Mouse (Mus musculus): ENCODE results near the gene Map3k7cl. TPM values are rescaled to one million over a fixed set of nuclear protein-coding genes. Genes with fewer than 3 reads are reported as not detected.

The Map3k7cl gene
- polyA plus RNA-seq, 1 experiment from 2014 or later = not detected

DNA sequence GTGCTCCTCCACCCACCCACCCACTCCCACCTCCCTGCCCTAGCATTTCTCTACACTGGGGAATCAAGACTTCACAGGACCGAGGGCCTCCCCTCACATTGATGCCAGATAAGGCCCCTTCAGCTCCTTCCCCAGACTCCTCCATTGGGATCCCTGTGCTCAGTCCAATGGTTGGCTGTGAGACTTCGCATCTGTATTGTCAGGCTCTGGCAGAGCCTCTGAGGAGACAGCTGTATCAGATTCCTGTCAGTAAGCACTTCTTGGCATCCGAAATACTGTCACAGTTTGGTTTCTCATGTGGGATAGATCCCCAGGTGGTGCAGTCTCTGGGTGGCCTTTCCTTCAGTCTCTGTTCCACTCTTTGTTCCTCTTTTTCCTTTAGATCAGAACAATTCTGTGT is 68.1 kb downstream of the Map3k7cl start:
- no peak overlapping the region for H3K9ac ChIP-seq (replicated peaks)
- 91% methylated on average over 3 of the region's 3 CpGs for WGBS
- peaks cover 4% of the 10 kb centered on the region; the same call in 1 of the 2 replicates for H3K9me3 ChIP-seq
- ATAC-seq = no peak
- no peak overlapping the region for H3K4me2 ChIP-seq (replicated peaks)
- H3K4me3 ChIP-seq (replicated peaks) = no peak overlapping the region
- H3K27me3 ChIP-seq = no peaks in the 10 kb centered on the region
- no peaks in the 10 kb centered on the region for H3K36me3 ChIP-seq
- no peaks in the 10 kb centered on the region for H3K4me1 ChIP-seq (replicated peaks)
- no peak overlapping the region for H3K27ac ChIP-seq

DNA sequence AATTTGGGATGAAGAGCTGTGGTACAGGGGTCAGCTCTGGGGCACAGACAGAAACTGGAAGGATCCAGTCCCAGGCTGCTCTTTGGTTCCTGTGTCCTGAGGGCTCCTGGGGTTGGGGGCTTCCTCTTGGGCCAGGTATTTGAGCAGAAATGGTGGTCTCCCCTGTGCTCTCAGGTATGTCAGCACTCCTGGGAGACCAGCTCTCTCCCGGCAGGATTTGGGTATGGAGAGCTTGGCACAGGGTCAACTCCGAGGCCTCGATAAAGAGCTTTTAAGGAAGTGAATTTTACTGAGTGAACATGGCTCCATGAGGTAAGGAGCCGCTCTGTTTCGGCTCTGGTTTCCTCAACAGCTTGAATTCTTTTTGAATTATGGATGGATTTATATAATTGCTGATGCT is 70.8 kb downstream of the Map3k7cl start:
- H3K4me3 ChIP-seq (replicated peaks) = no peak overlapping the region
- no peaks in the 10 kb centered on the region for H3K27me3 ChIP-seq
- H3K27ac ChIP-seq = no peak overlapping the region
- ATAC-seq = no peak
- no peak overlapping the region for H3K9ac ChIP-seq (replicated peaks)
- 94% methylated on average over 5 of the region's 5 CpGs for WGBS
- H3K4me2 ChIP-seq (replicated peaks) = no peak overlapping the region
- peaks cover 10% of the 10 kb centered on the region; the same call in 1 of the 2 replicates for H3K9me3 ChIP-seq
- H3K4me1 ChIP-seq (replicated peaks) = no peaks in the 10 kb centered on the region
- no peaks in the 10 kb centered on the region for H3K36me3 ChIP-seq

DNA sequence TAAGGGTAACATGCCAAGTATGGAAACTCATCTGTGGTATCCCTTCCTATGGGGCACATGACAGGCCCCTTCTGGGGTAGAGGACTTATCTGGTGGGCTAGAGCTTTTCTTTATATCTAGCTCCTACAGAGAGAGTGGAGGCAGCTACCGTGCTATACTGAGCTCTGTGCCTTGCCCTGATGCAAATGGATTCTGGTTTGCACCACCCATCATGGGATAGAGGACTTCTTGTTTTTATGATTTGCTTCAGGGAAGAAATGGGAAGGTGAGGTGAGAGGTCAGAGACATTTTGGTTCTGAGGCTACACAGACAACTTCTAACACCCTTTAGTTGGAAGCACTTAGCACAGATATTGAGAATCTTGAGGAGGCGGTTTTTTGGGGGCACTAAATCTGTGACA is 71.8 kb downstream of the Map3k7cl start:
- 86% methylated on average over 2 of the region's 2 CpGs for WGBS
- ATAC-seq = no peak

DNA sequence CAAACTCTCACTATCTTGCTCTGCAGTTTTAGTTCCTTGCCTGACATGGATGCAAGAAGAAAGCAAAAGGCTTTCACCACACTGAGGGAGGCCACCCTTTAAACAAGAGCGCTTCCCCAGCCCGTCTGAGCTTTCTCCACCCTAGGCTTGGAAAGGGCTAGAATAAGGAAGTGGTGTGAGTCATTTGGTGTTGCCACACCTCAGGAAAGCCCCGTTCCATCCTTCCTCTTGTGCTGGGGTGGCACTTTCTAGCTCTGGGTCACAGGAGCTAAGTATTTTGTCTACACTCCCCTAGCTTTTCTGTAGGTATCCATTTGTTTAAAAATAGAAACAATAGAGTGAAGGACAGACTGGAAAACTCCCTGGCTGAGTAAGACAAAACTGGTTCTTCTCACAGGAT is 72.2 kb downstream of the Map3k7cl start:
- Histone ChIP-seq H3K4me2 (replicated peaks) (no peak overlapping the region), H3K4me3 (replicated peaks) (no peak overlapping the region), H3K27me3 (no peaks in the 10 kb centered on the region), H3K36me3 (no peaks in the 10 kb centered on the region), H3K27ac (no peak overlapping the region), H3K4me1 (replicated peaks) (no peaks in the 10 kb centered on the region), H3K9ac (replicated peaks) (no peak overlapping the region), H3K9me3 (peaks cover 10% of the 10 kb centered on the region; the same call in 1 of the 2 replicates)
- 89% methylated on average over 3 of the region's 3 CpGs for whole genome bisulfite sequencing
- ATAC-seq = no peak

More for the DNA sequence above, 71.8 kb downstream of the Map3k7cl start:
- H3K27ac ChIP-seq = no peak overlapping the region
- H3K4me2 ChIP-seq (replicated peaks) = no peak overlapping the region
- H3K9me3 ChIP-seq = peaks cover 10% of the 10 kb centered on the region; the same call in 1 of the 2 replicates
- H3K27me3 ChIP-seq = no peaks in the 10 kb centered on the region
- H3K4me3 ChIP-seq (replicated peaks) = no peak overlapping the region
- no peak overlapping the region for H3K9ac ChIP-seq (replicated peaks)
- no peaks in the 10 kb centered on the region for H3K4me1 ChIP-seq (replicated peaks)
- H3K36me3 ChIP-seq = no peaks in the 10 kb centered on the region

DNA sequence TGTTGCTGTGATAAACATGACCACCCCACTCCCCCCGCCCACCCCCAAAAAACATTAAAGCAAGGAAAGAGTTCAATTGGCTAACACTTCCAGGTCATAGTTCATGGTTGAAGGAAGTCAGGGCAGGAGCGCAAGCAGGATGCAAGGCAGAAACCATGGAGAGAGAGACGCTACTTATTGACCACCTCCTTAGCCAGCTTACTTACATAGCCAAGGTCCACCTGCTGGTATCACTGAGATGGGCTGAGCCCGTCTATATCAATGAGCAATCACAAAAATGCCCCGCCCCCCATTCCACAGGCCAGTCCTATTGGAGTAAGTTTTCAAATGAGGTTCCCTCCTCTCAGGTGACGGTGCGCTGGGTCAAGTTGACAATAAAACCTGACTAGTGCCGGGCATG is 72.7 kb downstream of the Map3k7cl start:
- no peak overlapping the region for H3K9ac ChIP-seq (replicated peaks)
- no peaks in the 10 kb centered on the region for H3K4me1 ChIP-seq (replicated peaks)
- no peak overlapping the region for H3K4me3 ChIP-seq (replicated peaks)
- no peaks in the 10 kb centered on the region for H3K27me3 ChIP-seq
- H3K27ac ChIP-seq = no peak overlapping the region
- 95% methylated on average over 8 of the region's 8 CpGs for WGBS
- peaks cover 10% of the 10 kb centered on the region; the same call in 1 of the 2 replicates for H3K9me3 ChIP-seq
- no peak overlapping the region for H3K4me2 ChIP-seq (replicated peaks)
- H3K36me3 ChIP-seq = no peaks in the 10 kb centered on the region
- no peak for ATAC-seq

DNA sequence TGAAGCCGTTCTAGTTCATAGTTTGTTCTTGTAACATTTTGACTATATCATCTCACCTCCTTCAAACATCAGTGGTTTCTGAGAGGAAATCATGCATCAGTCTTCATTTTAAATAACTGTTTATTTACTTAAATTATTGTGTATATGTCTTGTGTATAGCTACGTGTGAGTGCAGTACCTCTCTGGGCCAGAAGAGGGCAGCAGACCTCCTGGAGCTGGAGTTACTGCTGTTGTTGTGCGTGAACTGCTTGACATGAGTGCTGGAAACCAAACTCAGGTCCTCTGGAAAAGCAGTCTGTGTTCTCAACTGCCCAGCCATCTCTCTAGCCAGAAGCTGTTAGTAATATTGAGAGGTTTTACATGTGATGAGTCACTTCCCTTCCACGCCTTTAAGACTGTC is 73.6 kb downstream of the Map3k7cl start:
- Histone ChIP-seq H3K4me3 (replicated peaks) (no peak overlapping the region), H3K9me3 (peaks cover 10% of the 10 kb centered on the region; the same call in 1 of the 2 replicates), H3K4me2 (replicated peaks) (no peak overlapping the region), H3K27me3 (no peaks in the 10 kb centered on the region), H3K27ac (no peak overlapping the region), H3K4me1 (replicated peaks) (no peaks in the 10 kb centered on the region), H3K9ac (replicated peaks) (no peak overlapping the region), H3K36me3 (no peaks in the 10 kb centered on the region)
- ATAC-seq = no peak
- whole genome bisulfite sequencing = 97% methylated on average over 4 of the region's 4 CpGs

DNA sequence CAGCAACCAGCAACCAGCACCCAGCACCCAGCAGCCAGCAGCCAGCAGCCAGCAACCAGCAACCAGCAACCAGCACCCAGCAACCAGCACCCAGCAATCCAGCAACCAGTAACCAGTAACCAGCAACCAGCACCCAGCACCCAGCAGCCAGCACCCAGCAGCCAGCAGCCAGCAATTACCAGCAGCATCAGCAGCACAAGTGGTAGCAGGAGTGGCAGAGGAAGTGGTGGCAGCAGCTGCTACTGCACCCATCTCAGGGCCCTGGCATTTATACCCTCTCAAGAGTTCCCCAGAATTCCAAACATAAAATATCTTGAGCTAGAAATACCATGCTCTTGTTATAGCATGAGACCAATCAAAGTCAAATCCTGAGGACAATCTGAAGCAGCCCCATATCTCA is 81.6 kb downstream of the Map3k7cl start:
- Histone ChIP-seq H3K27me3 (no peaks in the 10 kb centered on the region), H3K36me3 (no peaks in the 10 kb centered on the region), H3K9me3 (no peaks in the 10 kb centered on the region), H3K4me1 (replicated peaks) (no peaks in the 10 kb centered on the region), H3K27ac (no peak overlapping the region), H3K4me2 (replicated peaks) (no peak overlapping the region), H3K9ac (replicated peaks) (no peak overlapping the region), H3K4me3 (replicated peaks) (no peak overlapping the region)
- no peak for ATAC-seq

DNA sequence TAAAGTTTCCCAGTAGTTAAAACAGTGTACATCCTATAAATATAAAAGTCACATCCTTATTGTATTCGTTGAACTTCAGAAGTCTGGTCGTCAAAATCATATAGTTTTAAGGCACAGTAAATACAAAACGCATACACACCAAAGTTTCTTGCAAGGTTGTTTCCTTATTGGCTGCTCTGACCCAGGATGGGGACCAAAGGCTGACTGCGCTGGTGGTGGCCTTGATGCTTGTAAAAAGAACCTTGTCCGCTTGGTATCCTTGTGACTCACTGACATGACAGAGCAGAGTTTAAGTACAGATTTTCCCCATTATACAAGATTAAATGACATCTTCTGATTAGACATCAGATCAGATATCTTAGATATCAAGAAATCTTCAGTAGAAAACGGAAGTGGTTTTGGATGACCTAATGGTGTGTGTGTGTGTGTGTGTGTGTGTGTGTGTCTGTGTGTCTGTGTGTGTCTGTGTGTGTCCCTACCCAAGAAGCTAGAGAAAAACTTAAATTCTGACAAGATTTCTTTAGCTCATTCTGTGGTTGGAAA is 82.2 kb downstream of the Map3k7cl start:
- H3K4me3 ChIP-seq (replicated peaks) = no peak overlapping the region
- no peak overlapping the region for H3K9ac ChIP-seq (replicated peaks)
- H3K9me3 ChIP-seq = no peaks in the 10 kb centered on the region
- 88% methylated on average over 6 of the region's 6 CpGs for WGBS
- ATAC-seq = no peak
- no peaks in the 10 kb centered on the region for H3K36me3 ChIP-seq
- H3K4me2 ChIP-seq (replicated peaks) = no peak overlapping the region
- H3K27me3 ChIP-seq = no peaks in the 10 kb centered on the region
- no peak overlapping the region for H3K27ac ChIP-seq
- H3K4me1 ChIP-seq (replicated peaks) = no peaks in the 10 kb centered on the region

DNA sequence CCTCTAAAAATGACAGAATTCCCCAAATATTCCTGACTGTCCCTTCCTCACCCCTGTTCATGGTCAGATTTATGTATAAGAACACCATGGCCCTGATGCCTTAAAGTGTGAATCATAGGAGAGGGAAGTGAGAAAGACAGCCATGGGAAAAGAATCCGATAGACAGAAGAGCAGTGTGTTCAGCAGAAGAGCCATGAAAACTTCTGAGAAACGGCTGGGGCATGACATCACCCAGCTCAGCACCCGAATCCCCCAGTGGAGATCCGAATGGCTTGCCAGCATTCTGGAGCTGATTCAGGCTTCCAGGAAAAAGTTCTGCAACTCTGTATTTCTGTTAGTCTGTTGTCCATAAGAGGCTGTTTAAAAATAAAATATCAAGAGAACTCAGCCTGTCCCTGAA is 82.7 kb downstream of the Map3k7cl start:
- Histone ChIP-seq H3K36me3 (no peaks in the 10 kb centered on the region), H3K9me3 (no peaks in the 10 kb centered on the region), H3K27me3 (no peaks in the 10 kb centered on the region), H3K9ac (replicated peaks) (no peak overlapping the region), H3K4me3 (replicated peaks) (no peak overlapping the region), H3K4me2 (replicated peaks) (no peak overlapping the region), H3K4me1 (replicated peaks) (no peaks in the 10 kb centered on the region), H3K27ac (no peak overlapping the region)
- ATAC-seq = no peak
- WGBS = 84% methylated on average over 4 of the region's 4 CpGs

DNA sequence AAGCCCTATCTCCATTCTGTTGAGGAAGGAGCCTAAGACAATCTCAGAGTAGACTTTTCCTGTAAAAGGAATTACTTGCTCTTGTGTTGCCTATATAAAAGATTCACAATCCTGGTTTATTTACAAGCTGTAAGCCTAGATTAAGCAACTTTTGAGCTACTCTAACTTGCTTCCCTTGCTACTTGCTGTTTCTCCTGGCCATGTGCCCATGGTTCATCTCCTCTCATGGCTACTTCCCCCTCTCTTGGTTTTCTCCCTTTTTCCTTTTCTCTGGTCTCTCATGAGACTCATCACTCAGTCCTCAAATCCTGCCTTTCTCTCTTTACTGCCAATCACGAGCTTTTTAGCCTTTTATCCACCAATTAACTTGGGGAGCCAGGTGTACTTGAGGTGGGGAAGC is 85.0 kb downstream of the Map3k7cl start:
- Histone ChIP-seq H3K4me3 (replicated peaks) (no peak overlapping the region), H3K9me3 (no peaks in the 10 kb centered on the region), H3K36me3 (no peaks in the 10 kb centered on the region), H3K4me2 (replicated peaks) (no peak overlapping the region), H3K27me3 (no peaks in the 10 kb centered on the region), H3K27ac (no peak overlapping the region), H3K9ac (replicated peaks) (no peak overlapping the region), H3K4me1 (replicated peaks) (no peaks in the 10 kb centered on the region)
- no peak for ATAC-seq
- 55% methylated on average over 1 of the region's 1 CpGs for WGBS

DNA sequence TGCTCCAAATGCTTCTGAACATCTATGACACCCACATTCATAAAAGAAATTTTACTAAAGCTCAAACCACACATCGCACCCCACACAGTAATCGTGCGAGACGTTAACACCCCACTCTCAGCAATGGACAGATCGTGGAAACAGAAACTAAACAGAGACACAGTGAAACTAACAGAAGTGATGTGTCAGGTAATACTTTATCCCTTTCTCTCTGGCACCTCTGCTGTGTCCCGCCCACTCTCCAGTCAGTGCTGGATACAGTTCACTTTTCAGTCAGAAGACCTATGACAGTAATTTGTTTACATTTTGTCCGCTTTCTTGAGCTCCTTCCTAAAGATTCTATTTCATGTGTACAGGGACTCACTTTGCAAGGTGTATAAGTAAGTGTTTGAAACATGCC is 89.1 kb downstream of the Map3k7cl start:
- Histone ChIP-seq H3K36me3 (no peaks in the 10 kb centered on the region), H3K9ac (replicated peaks) (no peak overlapping the region), H3K27ac (no peak overlapping the region), H3K4me1 (replicated peaks) (peaks cover 13% of the 10 kb centered on the region; the same call in 1 of the 2 replicates), H3K4me2 (replicated peaks) (no peak overlapping the region), H3K4me3 (replicated peaks) (no peak overlapping the region), H3K9me3 (no peaks in the 10 kb centered on the region), H3K27me3 (no peaks in the 10 kb centered on the region)
- 96% methylated on average over 7 of the region's 7 CpGs for WGBS
- ATAC-seq = no peak

DNA sequence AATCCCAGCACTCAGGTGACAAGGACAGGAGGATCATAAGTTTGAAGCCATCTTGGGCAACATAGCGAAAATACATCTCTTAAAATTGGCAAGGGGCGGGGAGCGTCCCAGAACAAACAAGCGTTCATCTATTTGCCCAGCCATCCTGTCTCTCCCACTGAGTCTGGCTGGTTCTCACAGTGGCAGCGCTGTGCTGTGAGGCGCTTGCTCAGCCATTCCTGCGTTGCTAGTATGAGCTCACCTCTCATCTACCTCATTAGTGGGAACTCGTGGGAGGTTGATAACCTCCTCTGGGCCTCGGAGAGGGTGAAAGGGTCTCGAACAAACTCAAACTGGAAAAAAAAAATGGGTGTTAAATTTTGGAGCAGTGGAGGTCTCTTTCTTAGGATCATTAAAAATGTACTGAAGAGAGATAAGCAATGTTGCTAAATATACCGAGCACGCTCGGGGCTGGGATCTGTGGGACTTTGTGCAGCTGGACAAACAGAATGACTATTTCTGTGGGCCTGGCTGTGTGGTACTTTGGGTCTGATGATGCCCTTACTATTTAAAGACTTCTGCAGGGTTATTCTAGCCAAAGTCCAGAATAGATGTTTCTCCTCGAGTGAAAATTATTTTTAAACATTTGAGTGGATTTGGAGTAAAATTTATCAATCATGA is 91.1 kb downstream of the Map3k7cl start:
- no peak overlapping the region for H3K9ac ChIP-seq (replicated peaks)
- H3K4me2 ChIP-seq (replicated peaks) = no peak overlapping the region
- H3K4me3 ChIP-seq (replicated peaks) = no peak overlapping the region
- WGBS = 78% methylated on average over 14 of the region's 14 CpGs
- no peaks in the 10 kb centered on the region for H3K9me3 ChIP-seq
- H3K36me3 ChIP-seq = no peaks in the 10 kb centered on the region
- no peak for ATAC-seq
- no peaks in the 10 kb centered on the region for H3K27me3 ChIP-seq
- H3K4me1 ChIP-seq (replicated peaks) = peaks cover 13% of the 10 kb centered on the region; the same call in 1 of the 2 replicates
- no peak overlapping the region for H3K27ac ChIP-seq

All from midbrain, embryonic 13.5 days (tissue).